Mouse (Mus musculus): ENCODE measurements around the gene Lcp1. TPM values are rescaled to one million over a fixed set of nuclear protein-coding genes. Genes with fewer than 3 reads are reported as not detected.

Gene Lcp1
- polyA plus RNA-seq, 1 experiment from 2014 or later, result 25.5 TPM

DNA sequence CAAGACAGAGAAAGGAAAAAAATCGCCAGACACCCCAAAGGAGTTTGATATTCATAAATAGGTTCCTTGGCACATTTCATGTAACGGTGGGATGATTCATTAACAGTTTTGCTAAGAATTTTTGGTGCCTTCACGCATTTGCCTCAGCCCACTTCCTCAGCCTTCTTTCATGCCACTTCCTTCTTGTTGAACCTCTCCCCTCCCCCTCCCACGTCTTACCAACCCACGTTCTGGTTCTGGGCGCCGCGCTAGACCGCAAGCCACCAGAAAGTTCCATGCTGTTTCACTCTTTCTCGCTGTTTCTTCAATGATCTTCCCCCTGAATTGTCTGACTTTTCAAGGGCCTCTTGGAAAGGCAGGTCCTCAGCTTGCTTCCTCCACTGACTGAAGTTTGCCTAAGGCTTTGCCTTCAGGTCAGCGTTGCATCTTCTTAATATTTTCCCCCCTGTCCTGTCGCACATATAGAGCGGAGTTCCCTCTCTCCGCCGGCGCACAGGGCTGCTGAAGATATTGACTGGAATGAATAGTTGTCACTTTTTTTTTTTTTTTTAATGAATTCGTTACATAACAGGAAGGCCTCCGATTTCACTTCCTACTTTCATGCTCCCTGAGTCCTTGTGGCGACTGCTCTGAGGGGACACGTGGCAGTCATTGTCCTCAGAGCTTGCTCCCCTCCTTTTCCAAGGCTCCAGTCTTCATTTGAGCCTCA lies 48.5 kb downstream of the Lcp1 start:
- no peak overlapping the region for H3K27ac ChIP-seq (replicated peaks)
- DNase-seq (ENCODE audit: low spot score), result no peak
- no peaks in the 10 kb centered on the region for H3K9me3 ChIP-seq
- no peak overlapping the region for H3K4me3 ChIP-seq
- no peaks in the 10 kb centered on the region for H3K27me3 ChIP-seq (replicated peaks; ENCODE audit: low read depth, poor library complexity, severe bottlenecking)
- no peaks in the 10 kb centered on the region for H3K36me3 ChIP-seq (replicated peaks)
- peaks cover 12% of the 10 kb centered on the region for H3K4me1 ChIP-seq
- WGBS, result 88% methylated on average over 20 of the region's 20 CpGs

DNA sequence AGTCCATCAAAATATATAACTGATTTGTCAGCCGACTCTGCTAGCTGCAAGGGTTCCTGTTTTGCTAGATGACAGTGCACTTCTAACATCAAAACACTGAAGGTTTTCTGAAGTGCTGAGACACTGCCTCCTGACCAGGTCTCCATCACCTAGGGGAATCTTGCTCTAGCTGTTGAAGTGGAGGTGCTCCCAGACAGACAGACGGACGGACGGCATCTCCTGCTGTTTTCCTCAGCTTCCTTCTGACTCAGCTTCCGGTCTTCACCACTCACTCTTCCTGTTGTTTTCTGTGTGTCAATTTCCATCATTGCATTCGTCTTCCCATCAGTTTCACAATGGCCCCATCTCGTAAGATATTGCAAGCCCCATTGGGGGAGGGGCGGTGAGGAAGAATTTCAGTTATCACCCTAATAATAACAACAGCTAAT lies 49.7 kb downstream of the Lcp1 start:
- no peak for DNase-seq (ENCODE audit: low spot score)
- Histone ChIP-seq H3K4me3 (no peak overlapping the region), H3K4me1 (peaks cover 12% of the 10 kb centered on the region), H3K36me3 (replicated peaks) (no peaks in the 10 kb centered on the region), H3K27me3 (replicated peaks; ENCODE audit: low read depth, poor library complexity, severe bottlenecking) (no peaks in the 10 kb centered on the region), H3K27ac (replicated peaks) (no peak overlapping the region), H3K9me3 (no peaks in the 10 kb centered on the region)
- WGBS, result 88% methylated on average over 8 of the region's 8 CpGs

DNA sequence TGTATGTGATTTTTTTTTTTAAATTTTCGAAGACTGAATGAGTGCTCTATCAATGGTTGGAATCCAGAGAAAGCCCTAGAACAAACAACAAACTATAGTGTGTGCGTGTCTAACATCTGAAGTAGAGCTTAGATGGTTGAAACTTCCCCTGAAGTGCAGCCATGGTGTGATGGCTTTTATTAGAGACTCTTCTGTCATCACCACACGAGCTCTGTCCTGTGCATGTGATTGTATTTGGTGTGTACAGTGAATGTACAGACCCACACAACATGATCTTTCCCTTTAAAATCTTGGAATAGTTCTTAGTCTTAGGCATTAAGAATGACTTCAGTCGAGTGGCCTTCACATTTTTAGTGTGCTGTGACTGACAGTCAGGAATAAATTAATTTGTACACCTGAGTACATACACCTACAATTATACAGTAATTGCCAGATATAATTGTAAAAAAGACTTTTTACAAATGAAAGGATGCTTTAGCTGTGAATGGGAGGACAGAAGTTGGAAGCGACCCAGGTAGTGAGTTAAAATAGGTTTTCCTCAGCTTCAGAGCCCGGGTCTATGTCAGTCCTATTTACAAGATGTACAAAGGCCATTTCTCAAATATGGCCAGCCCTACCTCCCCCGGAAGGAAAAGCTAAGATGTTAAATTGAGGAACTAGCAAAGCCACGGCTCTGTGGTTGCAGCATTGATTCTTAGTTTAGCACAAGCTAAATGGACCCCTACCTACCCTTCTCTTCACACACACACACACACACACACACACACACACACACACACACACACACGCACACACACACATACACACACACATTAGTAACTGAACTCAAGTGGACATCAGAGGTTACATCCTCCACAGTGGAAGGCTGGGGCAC lies 50.4 kb downstream of the Lcp1 start:
- no peak overlapping the region for H3K4me3 ChIP-seq
- H3K4me1 ChIP-seq, result peaks cover 11% of the 10 kb centered on the region
- H3K36me3 ChIP-seq (replicated peaks), result no peaks in the 10 kb centered on the region
- H3K27ac ChIP-seq (replicated peaks), result no peak overlapping the region
- H3K9me3 ChIP-seq, result no peaks in the 10 kb centered on the region
- no peaks in the 10 kb centered on the region for H3K27me3 ChIP-seq (replicated peaks; ENCODE audit: low read depth, poor library complexity, severe bottlenecking)
- no peak for DNase-seq (ENCODE audit: low spot score)
- 83% methylated on average over 9 of the region's 9 CpGs for WGBS

DNA sequence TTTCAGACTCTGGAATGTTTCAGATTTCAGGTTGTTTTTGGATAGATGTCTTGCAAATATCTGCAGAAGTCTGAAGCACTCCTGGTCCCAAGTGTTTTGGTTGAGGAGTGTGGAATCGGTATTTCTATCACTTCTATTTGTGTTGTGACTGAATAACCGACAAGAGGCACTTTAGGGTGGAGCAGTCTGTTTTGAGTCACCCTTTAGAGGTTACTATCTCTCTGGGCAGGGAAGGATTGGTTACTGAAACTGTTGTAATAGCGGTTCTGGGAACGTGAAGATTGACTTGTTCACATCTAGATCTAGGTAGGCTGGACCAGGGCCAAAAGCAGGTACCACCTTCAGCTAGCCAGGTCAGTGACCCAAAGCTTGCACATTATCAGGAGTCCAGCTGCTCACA lies 51.5 kb downstream of the Lcp1 start:
- Histone ChIP-seq H3K36me3 (replicated peaks) (no peaks in the 10 kb centered on the region), H3K27ac (replicated peaks) (no peak overlapping the region), H3K4me3 (no peak overlapping the region), H3K4me1 (peaks cover 5% of the 10 kb centered on the region; the same call in 1 of the 2 replicates), H3K27me3 (replicated peaks; ENCODE audit: low read depth, poor library complexity, severe bottlenecking) (no peaks in the 10 kb centered on the region), H3K9me3 (no peaks in the 10 kb centered on the region)
- 85% methylated on average over 4 of the region's 4 CpGs for WGBS
- DNase-seq (ENCODE audit: low spot score), result no peak

DNA sequence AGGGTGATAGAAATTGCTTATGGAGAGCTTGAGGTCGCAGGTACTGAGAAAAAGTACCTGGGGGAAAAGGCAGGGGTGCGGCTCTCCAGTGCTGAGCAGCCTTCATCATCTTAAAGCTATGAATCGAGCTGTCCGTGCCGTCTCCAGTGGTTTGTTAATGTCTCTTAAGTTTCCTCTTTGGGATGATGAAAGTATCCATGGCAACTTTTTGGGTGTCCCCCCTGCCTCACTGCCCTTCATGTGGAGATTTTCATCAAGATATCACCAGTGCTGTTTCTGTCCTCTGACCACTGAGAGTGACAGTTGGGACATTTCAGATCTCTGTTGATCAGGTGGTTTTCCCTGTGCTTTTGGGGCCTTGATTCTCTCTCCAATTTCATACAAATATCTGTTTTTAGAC lies 51.9 kb downstream of the Lcp1 start:
- no peak for DNase-seq (ENCODE audit: low spot score)
- no peaks in the 10 kb centered on the region for H3K36me3 ChIP-seq (replicated peaks)
- H3K9me3 ChIP-seq, result no peaks in the 10 kb centered on the region
- H3K4me1 ChIP-seq, result peaks cover 5% of the 10 kb centered on the region; the same call in 1 of the 2 replicates
- H3K27me3 ChIP-seq (replicated peaks; ENCODE audit: low read depth, poor library complexity, severe bottlenecking), result no peaks in the 10 kb centered on the region
- 89% methylated on average over 5 of the region's 5 CpGs for WGBS
- H3K4me3 ChIP-seq, result no peak overlapping the region
- no peak overlapping the region for H3K27ac ChIP-seq (replicated peaks)

DNA sequence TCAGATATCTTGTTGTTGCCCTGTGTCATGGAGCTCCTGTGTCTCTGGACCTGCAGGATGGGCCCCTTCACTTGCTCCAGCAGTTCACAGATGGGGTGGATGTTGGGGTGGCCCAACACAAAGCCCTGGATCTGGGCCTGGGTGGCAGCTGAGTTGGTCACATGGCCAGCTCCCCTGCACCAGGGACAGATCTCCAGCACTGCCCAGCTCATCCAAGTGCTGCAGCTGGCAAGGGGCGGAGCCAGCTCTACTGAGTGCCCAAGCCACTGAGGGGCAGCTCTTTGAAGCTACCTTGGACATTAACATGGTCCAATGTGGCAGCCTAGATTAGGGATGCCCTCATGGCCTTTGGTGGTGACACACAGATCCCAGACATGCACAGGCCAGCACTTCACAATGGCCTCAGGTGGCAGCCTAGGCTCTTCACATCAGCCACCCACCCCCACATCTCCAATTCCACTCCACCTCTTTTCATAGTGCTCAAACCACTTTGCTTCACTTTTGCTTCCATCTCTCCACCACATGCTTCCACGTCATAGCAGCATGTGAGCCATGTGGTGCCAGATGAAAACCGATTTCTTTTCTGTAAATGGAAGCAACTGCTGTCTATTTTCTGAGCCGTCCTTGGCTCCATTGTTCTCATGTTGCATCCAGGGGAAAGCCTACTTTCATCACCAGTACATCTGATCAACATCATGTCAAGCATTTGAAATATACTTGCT lies 53.3 kb downstream of the Lcp1 start:
- Histone ChIP-seq H3K4me3 (no peak overlapping the region), H3K27ac (replicated peaks) (no peak overlapping the region), H3K36me3 (replicated peaks) (no peaks in the 10 kb centered on the region), H3K9me3 (no peaks in the 10 kb centered on the region), H3K4me1 (no peaks in the 10 kb centered on the region), H3K27me3 (replicated peaks; ENCODE audit: low read depth, poor library complexity, severe bottlenecking) (no peaks in the 10 kb centered on the region)
- 80% methylated on average over 4 of the region's 4 CpGs for WGBS
- no peak for DNase-seq (ENCODE audit: low spot score)

DNA sequence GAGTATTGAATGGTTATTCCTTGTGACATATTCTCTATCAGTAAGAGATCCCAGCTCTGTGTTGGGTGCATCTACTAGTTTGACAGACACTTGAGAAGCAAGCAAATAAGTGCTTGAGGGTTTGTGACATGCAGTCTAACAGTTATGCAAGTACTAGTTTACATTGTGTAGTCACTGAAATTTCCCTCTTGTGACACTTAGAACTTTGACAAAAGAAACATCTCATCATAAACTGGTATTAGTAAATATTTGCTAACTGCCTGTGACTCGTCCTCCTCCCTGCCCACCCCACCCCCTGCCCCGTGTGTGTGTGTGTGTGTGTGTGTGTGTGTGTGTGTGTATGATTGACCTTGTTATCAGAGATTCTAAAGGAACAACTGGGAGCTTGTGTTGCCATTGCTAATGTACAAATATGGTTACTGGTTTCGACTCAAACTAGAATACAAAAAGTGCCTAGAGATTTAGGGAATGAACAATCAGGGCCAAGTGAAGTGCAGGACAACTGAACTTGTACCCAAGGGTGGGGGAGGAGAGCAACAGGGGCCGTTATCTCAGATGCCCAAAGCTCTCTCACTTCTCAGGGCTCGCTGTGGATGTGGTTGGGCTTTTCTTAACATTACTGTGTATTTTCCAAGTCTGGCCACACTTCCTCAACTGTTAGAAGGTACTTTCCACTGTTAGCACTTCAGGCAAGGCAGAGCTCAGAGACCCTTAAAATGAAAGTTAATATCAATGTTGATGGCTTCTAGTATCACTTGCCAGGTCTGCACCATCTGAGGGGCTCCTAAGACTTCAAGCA lies 55.1 kb downstream of the Lcp1 start:
- H3K27ac ChIP-seq (replicated peaks), result no peak overlapping the region
- H3K36me3 ChIP-seq (replicated peaks), result no peaks in the 10 kb centered on the region
- H3K27me3 ChIP-seq (replicated peaks; ENCODE audit: low read depth, poor library complexity, severe bottlenecking), result no peaks in the 10 kb centered on the region
- H3K4me3 ChIP-seq, result no peak overlapping the region
- H3K4me1 ChIP-seq, result no peaks in the 10 kb centered on the region
- no peaks in the 10 kb centered on the region for H3K9me3 ChIP-seq
- 82% methylated on average over 5 of the region's 5 CpGs for WGBS
- DNase-seq (ENCODE audit: low spot score), result no peak

DNA sequence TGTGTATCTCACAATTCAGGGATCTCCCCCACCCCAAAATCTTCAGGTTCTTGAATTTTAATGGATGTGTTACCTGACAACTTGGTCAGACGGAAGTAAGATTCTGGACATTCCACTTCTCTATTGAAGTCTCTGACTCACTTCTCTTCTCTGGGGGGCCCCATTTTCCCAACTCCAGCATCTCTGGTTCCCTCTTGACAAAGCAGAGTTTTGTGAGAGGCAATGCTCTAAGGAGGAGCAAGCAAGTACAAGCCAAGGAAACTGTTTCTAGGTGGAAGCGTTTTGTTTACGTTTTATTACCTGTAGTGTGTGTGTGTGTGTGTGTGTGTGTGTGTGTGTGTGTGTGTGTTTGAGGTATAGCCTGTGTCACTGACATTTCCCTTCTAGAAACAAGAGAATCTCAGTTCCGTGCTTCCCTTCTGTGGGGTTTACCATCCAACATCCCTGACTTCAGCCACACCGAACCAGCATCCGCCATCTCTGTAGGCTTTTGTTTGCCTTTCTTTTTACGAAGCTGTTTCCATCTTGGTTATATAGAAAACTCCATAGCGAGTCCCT lies 56.0 kb downstream of the Lcp1 start:
- no peaks in the 10 kb centered on the region for H3K36me3 ChIP-seq (replicated peaks)
- no peaks in the 10 kb centered on the region for H3K4me1 ChIP-seq
- H3K27ac ChIP-seq (replicated peaks), result no peak overlapping the region
- no peaks in the 10 kb centered on the region for H3K9me3 ChIP-seq
- H3K27me3 ChIP-seq (replicated peaks; ENCODE audit: low read depth, poor library complexity, severe bottlenecking), result no peaks in the 10 kb centered on the region
- H3K4me3 ChIP-seq, result no peak overlapping the region
- no peak for DNase-seq (ENCODE audit: low spot score)
- WGBS, result 90% methylated on average over 8 of the region's 8 CpGs

DNA sequence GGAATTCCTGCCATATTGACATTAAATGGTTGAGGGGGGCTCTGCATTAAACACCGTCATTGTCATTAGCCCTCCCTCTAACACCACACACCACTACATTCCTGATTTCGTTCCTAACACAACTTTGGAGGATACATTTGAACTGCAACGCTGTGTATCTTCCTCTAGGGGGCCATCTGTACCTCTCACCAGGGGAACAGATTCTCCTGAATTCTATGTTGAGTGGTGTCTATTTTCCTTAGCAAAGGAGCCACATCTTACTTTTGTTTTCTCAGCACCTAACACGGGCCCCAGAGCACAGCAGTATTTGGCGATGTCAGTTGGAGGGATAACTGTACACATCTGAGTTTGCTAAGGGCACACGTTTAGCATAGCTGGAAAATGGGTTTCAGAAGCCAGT lies 57.6 kb downstream of the Lcp1 start:
- no peak for DNase-seq (ENCODE audit: low spot score)
- no peaks in the 10 kb centered on the region for H3K4me1 ChIP-seq
- H3K27ac ChIP-seq (replicated peaks), result no peak overlapping the region
- WGBS, result 72% methylated on average over 6 of the region's 6 CpGs
- H3K4me3 ChIP-seq, result no peak overlapping the region
- H3K27me3 ChIP-seq (replicated peaks; ENCODE audit: low read depth, poor library complexity, severe bottlenecking), result no peaks in the 10 kb centered on the region
- no peaks in the 10 kb centered on the region for H3K36me3 ChIP-seq (replicated peaks)
- H3K9me3 ChIP-seq, result no peaks in the 10 kb centered on the region

DNA sequence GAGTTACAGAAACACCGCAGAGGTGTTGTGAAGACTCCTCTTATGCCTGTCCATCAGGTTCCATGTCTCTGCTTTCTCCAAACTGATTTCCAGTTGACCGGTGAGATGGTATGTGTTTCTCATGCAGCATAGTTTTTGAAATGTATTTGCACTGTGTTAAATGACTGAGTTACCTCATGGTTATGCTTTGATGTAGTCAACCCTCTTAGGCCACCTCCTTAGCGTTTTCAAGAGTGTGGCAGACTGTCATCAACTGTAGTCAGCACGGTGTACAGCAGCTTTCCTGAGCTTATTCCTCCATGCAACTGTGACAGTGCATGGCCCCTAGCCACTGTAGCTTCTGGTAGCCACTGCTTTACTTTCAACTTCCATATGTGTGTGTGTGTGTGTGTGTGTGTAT lies 58.1 kb downstream of the Lcp1 start:
- H3K4me3 ChIP-seq, result no peak overlapping the region
- H3K4me1 ChIP-seq, result no peaks in the 10 kb centered on the region
- no peaks in the 10 kb centered on the region for H3K36me3 ChIP-seq (replicated peaks)
- WGBS, result 90% methylated on average over 4 of the region's 4 CpGs
- no peak overlapping the region for H3K27ac ChIP-seq (replicated peaks)
- no peaks in the 10 kb centered on the region for H3K27me3 ChIP-seq (replicated peaks; ENCODE audit: low read depth, poor library complexity, severe bottlenecking)
- no peak for DNase-seq (ENCODE audit: low spot score)
- no peaks in the 10 kb centered on the region for H3K9me3 ChIP-seq

DNA sequence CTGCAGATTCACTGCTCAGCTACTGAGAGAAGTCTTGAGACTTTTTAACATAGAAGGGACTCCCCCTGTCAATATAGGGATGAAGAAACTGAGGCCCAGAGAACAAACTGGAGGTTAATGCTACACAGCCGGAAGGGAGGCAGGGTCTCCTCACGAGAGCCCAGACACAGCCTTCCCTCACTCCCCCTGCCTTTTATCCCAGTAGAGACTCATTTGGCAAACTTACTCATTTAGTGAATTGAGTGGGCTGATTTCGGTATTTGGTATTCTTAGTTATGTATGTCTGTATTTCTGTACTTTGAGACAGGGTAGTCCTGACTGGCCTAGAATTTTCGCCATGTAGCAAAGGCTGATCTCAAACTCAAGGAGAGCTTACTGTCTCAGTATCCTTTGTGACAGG lies 59.8 kb downstream of the Lcp1 start:
- H3K4me3 ChIP-seq, result no peak overlapping the region
- no peaks in the 10 kb centered on the region for H3K27me3 ChIP-seq (replicated peaks; ENCODE audit: low read depth, poor library complexity, severe bottlenecking)
- H3K36me3 ChIP-seq (replicated peaks), result no peaks in the 10 kb centered on the region
- DNase-seq (ENCODE audit: low spot score), result no peak
- H3K4me1 ChIP-seq, result no peaks in the 10 kb centered on the region
- H3K27ac ChIP-seq (replicated peaks), result no peak overlapping the region
- no peaks in the 10 kb centered on the region for H3K9me3 ChIP-seq
- 86% methylated on average over 4 of the region's 4 CpGs for whole genome bisulfite sequencing

DNA sequence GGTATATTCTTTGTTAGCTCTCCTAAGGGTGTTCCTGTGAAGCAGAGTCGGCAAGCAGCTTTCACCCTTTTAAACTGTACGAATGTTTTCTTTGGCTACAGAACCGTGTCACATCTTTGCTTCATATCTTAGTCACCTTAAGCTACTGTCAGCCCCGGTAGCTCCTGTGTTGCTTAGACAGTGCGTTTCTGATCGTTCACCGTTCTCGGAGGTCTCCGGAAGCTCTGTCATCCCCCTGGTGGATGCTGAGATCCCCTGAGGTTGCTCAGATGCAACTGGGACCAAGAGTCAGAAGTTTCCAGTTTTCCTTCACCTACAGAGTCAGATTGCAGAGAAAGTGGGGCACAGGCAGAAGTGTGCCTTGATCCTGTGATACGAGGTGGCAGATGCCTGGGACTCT lies 61.5 kb downstream of the Lcp1 start:
- DNase-seq (ENCODE audit: low spot score), result no peak
- Histone ChIP-seq H3K27ac (replicated peaks) (no peak overlapping the region), H3K27me3 (replicated peaks; ENCODE audit: low read depth, poor library complexity, severe bottlenecking) (no peaks in the 10 kb centered on the region), H3K4me1 (no peaks in the 10 kb centered on the region), H3K4me3 (no peak overlapping the region), H3K36me3 (replicated peaks) (no peaks in the 10 kb centered on the region), H3K9me3 (no peaks in the 10 kb centered on the region)
- WGBS, result 87% methylated on average over 10 of the region's 10 CpGs

All from embryonic facial prominence, embryonic 10.5 days (tissue).